ENCODE assay signal across 20 mouse cellular contexts in genomic region chr19:59165577-59165976, GRCm38 (mm10). TPM values are rescaled to one million over a fixed set of nuclear protein-coding genes. Genes with fewer than 3 reads are reported as not detected.
DNase-seq lines count a peak whose midpoint lies in the region; ATAC-seq and TF ChIP-seq lines count a peak whose summit lies in the region.
"Had no signal": no experiment of that assay in that cellular context is flagged by ENCODE, and none has a peak within 500 bp of the region (broad histone marks: within the 10 kb centered on the region; RNA-seq: fewer than 3 reads in every experiment).

No protein-coding gene starts in this region.

- H3K9me3 ChIP-seq in heart, postnatal 0 days (replicated peaks; ENCODE audit: control insufficient read depth, low read length) = no peaks in the 10 kb centered on the region
- H3K9me3 ChIP-seq in forebrain, embryonic 16.5 days (ENCODE audit: control insufficient read depth, low read length) = no peaks in the 10 kb centered on the region
- H3K9me3 ChIP-seq: embryonic facial prominence, embryonic 13.5 days; kidney, embryonic 15.5 days had no signal

- peaks cover 11% of the 10 kb centered on the region; the same call in 1 of the 2 replicates for H3K4me1 ChIP-seq in heart, postnatal 0 days (ENCODE audit: control insufficient read depth, insufficient read depth)
- 0 out of 2 replicates have a peak, but pooled peaks cover 1% of the 10 kb centered on the region for H3K4me1 ChIP-seq in heart, adult 2 months (ENCODE audit: control insufficient read depth, insufficient read depth, low read length)
- H3K4me1 ChIP-seq in forebrain, embryonic 16.5 days (replicated peaks; ENCODE audit: control insufficient read depth, insufficient read depth, low read length) = peaks cover 33% of the 10 kb centered on the region

- H3K27me3 ChIP-seq in heart, postnatal 0 days (ENCODE audit: control insufficient read depth, insufficient read depth, low read length) = peaks cover 99% of the 10 kb centered on the region
- H3K27me3 ChIP-seq in heart, adult 2 months (ENCODE audit: control insufficient read depth, insufficient read depth, low read length) = peaks cover 36% of the 10 kb centered on the region
- peaks cover 53% of the 10 kb centered on the region for H3K27me3 ChIP-seq in forebrain, embryonic 16.5 days (replicated peaks; ENCODE audit: control insufficient read depth, insufficient read depth, low read length)

- H3K4me3 ChIP-seq in heart, postnatal 0 days (ENCODE audit: low read depth, low read length) = peak overlapping the region; percentile 36; the same call in 1 of the 2 replicates
- no peak overlapping the region for H3K4me3 ChIP-seq in heart, adult 2 months
- H3K4me3 ChIP-seq in forebrain, embryonic 16.5 days (replicated peaks; ENCODE audit: low read length) = peak overlapping the region; percentile 46; the same call in 1 of the 2 replicates

- TF ChIP-seq EP300 in heart, postnatal 0 days (IDR thresholded peaks at IDR 0.05; ENCODE audit: low read depth) = no peak
- TF ChIP-seq EP300 in heart, adult 2 months (IDR thresholded peaks at IDR 0.05; ENCODE audit: insufficient read depth, low read depth, low read length) = no peak

- no peak overlapping the region for H3K9ac ChIP-seq in heart, postnatal 0 days (replicated peaks; ENCODE audit: low read depth, low read length)
- H3K9ac ChIP-seq in heart, adult 2 months (ENCODE audit: low read depth, low read length) = no peak overlapping the region
- H3K9ac ChIP-seq in forebrain, embryonic 16.5 days (replicated peaks; ENCODE audit: low read depth, low read length) = no peak overlapping the region
- H3K9ac ChIP-seq: hindbrain, embryonic 14.5 days had no signal

- no peak overlapping the region for H3K4me2 ChIP-seq in heart, postnatal 0 days (ENCODE audit: low read depth, low read length)
- peak overlapping the region; percentile 63 for H3K4me2 ChIP-seq in forebrain, embryonic 16.5 days (ENCODE audit: low read length)

- no peak overlapping the region for H3K27ac ChIP-seq in heart, postnatal 0 days (ENCODE audit: low read depth)
- no peak overlapping the region for H3K27ac ChIP-seq in heart, adult 2 months
- H3K27ac ChIP-seq in forebrain, embryonic 16.5 days (ENCODE audit: low read length) = no peak overlapping the region
- H3K27ac ChIP-seq: embryonic facial prominence, embryonic 13.5 days; hindbrain, embryonic 14.5 days; kidney, embryonic 15.5 days had no signal

- no peak for ATAC-seq in heart, postnatal 0 days (ENCODE audit: insufficient read depth, low read depth)
- no peak for ATAC-seq in forebrain, embryonic 16.5 days
- ATAC-seq: CD4-positive, CD25-positive, alpha-beta regulatory T cell, adult 4 months had no signal

- no peak for TF ChIP-seq CTCF in heart, postnatal 0 days (IDR thresholded peaks at IDR 0.05; ENCODE audit: low read depth)
- no peak for TF ChIP-seq CTCF in heart, adult 2 months (IDR thresholded peaks at IDR 0.05)

- no peaks in the 10 kb centered on the region for H3K79me2 ChIP-seq in heart, adult 2 months (replicated peaks; ENCODE audit: control insufficient read depth, insufficient read depth, low read length)

- intact Hi-C loops in heart, adult 2 months (cut with DNase I) = no loop called here

- no peak for TF ChIP-seq POLR2A in heart, adult 2 months (IDR thresholded peaks at IDR 0.05; ENCODE audit: insufficient read depth, low read depth, low read length)

- 19% methylated on average over 7 of the region's 7 CpGs for WGBS in heart, postnatal 0 days
- WGBS in heart, adult 2 months = 19% methylated on average over 7 of the region's 7 CpGs
- 9% methylated on average over 7 of the region's 7 CpGs for WGBS in forebrain, embryonic 16.5 days

- H3K36me3 ChIP-seq in heart, postnatal 0 days (replicated peaks; ENCODE audit: control insufficient read depth, insufficient read depth, low read length) = no peaks in the 10 kb centered on the region
- no peaks in the 10 kb centered on the region for H3K36me3 ChIP-seq in heart, adult 2 months (ENCODE audit: control insufficient read depth, insufficient read depth, low read length)
- no peaks in the 10 kb centered on the region for H3K36me3 ChIP-seq in forebrain, embryonic 16.5 days (ENCODE audit: control insufficient read depth, insufficient read depth)
- H3K36me3 ChIP-seq: embryonic facial prominence, embryonic 13.5 days; kidney, embryonic 15.5 days had no signal

- no peak for DNase-seq in heart, postnatal 0 days (ENCODE audit: low spot score)
- DNase-seq in heart, adult 2 months = no peak
- DNase-seq in retina, postnatal 1 day = peak; percentile 27
- no peak for DNase-seq in retina, embryonic 14.5 days (ENCODE audit: low spot score)
- no peak for DNase-seq in thymus, postnatal 4 days
- no peak for DNase-seq in adrenal gland, postnatal 36 days
- DNase-seq: cerebellum, adult 8-10 months; gastrocnemius, postnatal 25 days; right cerebral cortex, postnatal 14 days; thymus, postnatal 14 days had no signal

RNA-seq across cellular contexts. Expression of gene Vax1, which starts 4.3 kb away (rescaled TPM):
- not detected in 2 replicates for total RNA-seq in heart, postnatal 0 days (2014; rRNA removed; ENCODE audit: low replicate concordance)
- polyA plus RNA-seq in heart, postnatal 0 days (2015; fragmentation: Nextera tagmentation; extraction: Ambion mirVana) = not detected in 2 replicates
- not detected for total RNA-seq in heart, adult 2 months (2021)
- not detected in 2 replicates for polyA plus RNA-seq in heart, adult 2 months (2012; rRNA removed)
- polyA plus RNA-seq in forebrain, embryonic 16.5 days (2015; fragmentation: Nextera tagmentation; extraction: Ambion mirVana) = 0.89 and 1.0 TPM in 2 replicates
- not detected for total RNA-seq in adrenal gland, postnatal 36 days (2021)
- total RNA-seq: gastrocnemius, postnatal 25 days; megakaryocyte-erythroid progenitor cell, adult 5-6 weeks had no signal
- polyA plus RNA-seq: CD4-positive, CD25-positive, alpha-beta regulatory T cell, adult 4 months; embryonic facial prominence, embryonic 13.5 days; hindbrain, embryonic 14.5 days; kidney, embryonic 15.5 days; liver, embryonic 16.5 days; neural tube, embryonic 14.5 days had no signal

RNA-seq across cellular contexts. Expression of gene Kcnk18, which starts 53.4 kb away (rescaled TPM):
- total RNA-seq in heart, postnatal 0 days (2014; rRNA removed; ENCODE audit: low replicate concordance) = not detected in 2 replicates
- not detected in 2 replicates for polyA plus RNA-seq in heart, postnatal 0 days (2015; fragmentation: Nextera tagmentation; extraction: Ambion mirVana)
- total RNA-seq in heart, adult 2 months (2021) = not detected
- not detected in 2 replicates for polyA plus RNA-seq in heart, adult 2 months (2012; rRNA removed)
- not detected in 2 replicates for polyA plus RNA-seq in forebrain, embryonic 16.5 days (2015; fragmentation: Nextera tagmentation; extraction: Ambion mirVana)
- not detected for total RNA-seq in adrenal gland, postnatal 36 days (2021)
- total RNA-seq: gastrocnemius, postnatal 25 days; layer of hippocampus, adult 8-10 months; left cerebral cortex, postnatal 25 days; megakaryocyte-erythroid progenitor cell, adult 5-6 weeks had no signal
- polyA plus RNA-seq: CD4-positive, CD25-positive, alpha-beta regulatory T cell, adult 4 months; embryonic facial prominence, embryonic 13.5 days; hindbrain, embryonic 14.5 days; kidney, embryonic 15.5 days; liver, embryonic 16.5 days; neural tube, embryonic 14.5 days had no signal
